Mouse (Mus musculus) urinary bladder, postnatal 14 days (tissue): ENCODE measurements around the gene Slc2a8.

Experiments used
- DNase-seq: peaks from one replicate; pipeline ENCODE4 v3.0.0; 2021; ENCODE audit warnings: low spot score

Slc2a8 gene

DNA sequence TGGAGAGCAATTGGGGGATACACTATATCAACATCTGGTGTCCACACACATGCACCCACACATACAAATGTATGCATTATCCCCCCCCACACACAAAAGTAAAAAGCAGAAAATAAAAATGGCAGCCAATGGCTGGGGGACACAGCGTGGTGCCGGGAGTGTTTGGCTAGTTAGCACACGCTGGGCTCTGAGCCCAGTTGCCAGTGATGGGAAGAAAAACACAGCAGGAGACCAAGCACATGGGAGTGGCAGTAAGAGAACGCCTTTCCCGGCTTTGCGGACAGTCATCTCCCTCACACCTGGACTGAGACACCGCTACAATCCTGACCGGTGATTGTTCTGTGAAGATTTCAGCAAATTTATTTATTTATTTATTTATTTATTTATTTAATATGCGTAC, 10.6 kb downstream of the Slc2a8 start:
- no peak for DNase-seq

DNA sequence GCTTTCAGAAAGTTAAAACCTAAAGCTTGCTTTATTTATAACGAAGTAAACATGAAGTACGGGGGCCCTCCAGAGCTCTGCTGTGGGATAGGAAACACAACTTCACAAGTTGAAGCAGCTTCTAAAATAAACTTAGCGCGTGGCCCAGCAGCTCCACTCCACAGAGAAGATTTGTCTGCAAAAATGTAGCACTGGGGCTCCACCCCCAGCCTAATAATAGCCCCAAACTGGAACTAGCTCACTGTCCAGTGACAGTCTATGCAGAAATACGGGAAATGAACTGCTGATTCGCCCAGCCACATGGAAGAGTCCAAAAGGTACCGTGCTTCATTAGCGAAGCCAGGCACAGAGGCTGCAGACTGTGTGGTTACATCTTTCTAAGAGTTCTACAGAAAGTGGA, 12.6 kb downstream of the Slc2a8 start:
- no peak for DNase-seq

DNA sequence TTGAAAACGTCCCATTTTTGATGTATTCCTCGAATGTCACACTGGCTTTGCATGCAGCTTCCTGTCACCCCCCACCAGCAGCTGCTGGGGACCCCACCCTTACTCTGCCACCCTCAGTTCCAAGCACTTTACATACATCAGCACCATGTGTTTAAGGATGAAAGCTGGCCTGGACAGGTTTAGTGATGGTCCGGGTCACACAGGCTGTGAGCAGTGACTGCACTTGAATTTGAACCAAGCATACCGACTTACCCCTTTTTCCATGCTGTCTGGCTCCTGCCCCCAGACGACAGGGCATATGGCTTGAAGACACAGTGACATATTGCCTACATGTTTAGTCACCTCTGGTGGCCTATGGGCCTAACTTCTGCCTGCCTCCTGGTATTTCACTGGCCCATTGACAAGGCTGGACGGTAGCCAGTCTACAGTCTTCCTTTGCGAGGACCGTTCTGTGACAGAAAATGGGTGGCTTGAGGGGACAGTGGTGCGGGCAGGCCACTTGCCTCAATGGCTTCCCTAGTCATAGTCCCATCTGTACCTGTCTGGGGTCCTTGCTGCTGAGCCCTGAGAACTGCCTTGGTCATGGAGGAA, 13.8 kb downstream of the Slc2a8 start:
- no peak for DNase-seq

DNA sequence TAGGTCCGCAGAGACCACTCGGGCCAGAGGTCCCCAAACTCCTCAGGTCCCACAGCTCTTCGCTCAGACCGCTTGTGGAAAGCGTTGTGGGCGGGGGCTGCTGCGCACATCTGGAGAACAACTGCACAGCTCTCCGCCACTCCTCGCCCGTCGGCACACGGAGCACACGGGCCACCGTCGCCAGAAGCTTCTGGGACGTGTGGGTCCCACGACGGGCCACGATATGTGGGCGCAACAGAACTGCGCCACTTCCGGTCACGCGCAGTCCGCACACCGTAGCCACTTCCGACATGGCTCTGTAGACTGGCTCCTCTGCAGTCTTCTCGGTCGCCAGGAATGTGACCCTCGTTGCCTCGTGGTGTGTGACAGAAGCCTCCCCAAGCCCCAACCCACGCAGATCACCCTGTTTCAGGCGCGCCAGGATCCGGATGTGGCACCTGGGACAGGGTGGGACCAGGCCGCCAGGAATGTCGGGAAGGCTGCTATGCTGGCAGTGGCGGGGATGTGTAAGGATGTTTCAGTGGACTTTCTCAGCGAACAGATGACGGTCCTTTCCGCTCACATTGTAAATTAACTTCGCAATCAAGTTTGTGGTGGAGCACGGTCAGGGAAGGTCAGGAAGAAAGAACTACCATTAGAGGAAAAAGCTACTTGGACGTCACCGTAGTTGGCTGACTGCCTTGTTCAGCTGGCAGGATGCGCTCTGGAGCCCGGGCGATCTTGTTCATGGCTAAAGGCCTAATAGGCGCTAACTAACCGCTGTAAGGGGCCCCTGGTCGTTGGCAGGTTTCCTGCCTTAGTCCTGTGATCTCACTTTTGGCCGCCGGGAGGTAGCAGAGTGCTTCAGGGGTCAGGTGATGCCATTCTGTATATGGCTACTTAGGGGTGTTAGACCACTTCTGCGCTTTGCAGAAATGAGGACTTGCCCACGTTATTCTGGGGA, 14.9 kb downstream of the Slc2a8 start:
- peak; percentile 83 for DNase-seq

DNA sequence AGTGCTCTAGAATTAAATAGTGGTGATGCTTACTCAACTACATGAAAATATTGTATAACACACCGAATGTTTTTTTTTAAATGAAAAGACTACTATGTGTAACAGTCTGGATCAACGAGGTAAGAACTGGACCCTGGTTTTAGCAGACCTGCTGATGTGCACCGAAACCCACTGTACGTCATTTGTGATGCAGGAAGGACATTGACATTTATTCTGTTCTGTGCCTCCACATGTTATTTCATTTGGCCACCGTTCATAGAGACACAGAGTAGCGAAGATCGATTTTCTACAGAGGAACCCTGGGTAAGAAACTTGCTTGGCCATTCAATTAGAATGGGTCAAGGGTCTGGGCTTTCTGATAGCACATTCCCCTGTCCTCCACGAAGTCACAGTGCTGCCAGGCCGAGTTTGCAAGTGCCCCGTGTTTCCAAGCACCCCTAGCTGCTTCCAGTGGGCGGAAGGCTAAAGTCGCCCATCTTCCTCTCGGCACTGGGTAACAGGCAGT, 15.6 kb downstream of the Slc2a8 start:
- DNase-seq = no peak

- no peak for DNase-seq
Measured at GRCm38 (mm10) chr2:32965511-32966183, 16.2 kb downstream of the Slc2a8 start.

DNA sequence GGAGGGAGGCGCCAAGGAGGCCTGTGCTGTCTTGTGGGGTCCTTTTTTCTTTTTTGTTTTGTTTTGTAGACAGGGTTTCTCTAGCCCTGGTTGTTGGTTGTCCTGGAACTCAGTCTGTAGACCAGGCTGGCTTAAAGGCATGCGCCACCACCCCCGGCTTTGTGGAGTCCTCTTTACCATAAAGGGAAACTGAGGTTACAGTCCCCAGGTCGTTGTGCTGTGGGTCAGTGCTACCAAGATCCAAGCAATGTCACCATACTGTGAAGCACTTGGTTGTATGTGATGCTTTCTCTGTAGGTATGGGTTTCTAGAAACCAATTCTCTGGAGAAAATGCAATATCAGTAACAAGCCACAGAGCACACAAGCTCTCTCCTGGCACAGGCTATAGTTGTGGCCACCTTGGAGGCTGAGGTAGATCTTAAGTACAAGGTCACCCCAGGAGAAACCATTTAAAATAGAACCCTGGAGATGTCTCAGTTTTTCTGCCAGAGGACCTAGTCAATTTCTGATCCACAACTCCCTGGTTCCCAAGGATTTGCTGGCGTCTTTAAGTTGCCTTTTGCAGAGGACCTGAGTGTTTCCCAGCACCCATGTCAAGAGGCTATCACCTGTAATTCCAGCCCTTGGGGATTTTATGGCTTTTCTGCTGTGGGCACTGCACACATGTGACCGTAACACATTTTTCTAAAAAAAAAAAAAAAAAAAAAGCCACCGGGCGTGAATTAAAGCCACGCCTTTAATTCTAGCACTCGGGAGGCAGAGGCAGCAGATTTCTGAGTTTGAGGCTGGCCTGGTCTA, 17.0 kb downstream of the Slc2a8 start:
- DNase-seq = no peak

- DNase-seq = no peak
Measured at GRCm38 (mm10) chr2:32963981-32964380, 17.9 kb downstream of the Slc2a8 start.

DNA sequence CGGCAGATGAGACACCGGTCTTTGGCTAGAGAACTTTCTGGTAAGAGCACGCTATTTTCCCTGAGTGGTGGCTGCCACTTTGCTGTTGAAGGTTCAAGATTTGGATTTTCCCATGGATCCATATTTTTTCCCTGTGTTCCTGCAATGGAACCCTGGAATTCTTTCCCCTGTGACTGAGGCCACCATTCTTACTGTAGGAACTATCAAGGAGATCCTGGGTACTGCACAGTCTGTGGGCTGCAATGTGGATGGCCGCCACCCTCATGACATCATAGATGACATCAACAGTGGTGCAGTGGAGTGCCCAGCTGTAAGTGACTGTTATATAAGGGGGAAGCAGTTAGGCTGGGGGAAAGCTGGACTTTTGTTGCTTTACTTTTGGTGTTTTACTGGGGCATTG, 18.3 kb downstream of the Slc2a8 start:
- DNase-seq = no peak

DNA sequence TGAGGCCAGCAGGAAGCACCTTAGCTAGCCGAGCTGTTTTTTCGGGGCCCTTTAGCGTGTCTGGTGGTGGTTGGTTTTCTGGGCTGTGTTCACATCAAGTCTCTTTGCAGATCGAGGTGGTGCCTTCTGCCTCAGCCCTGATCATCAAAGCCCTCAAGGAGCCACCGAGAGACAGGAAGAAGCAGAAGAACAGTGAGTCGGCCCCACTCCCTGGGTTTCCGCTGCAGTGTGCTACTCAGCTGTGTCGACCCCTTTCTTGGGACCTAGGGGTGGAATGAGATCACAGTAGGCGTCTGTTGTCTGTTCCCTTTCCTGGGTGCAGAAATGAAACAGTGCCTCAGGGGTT, 19.0 kb downstream of the Slc2a8 start:
- DNase-seq = no peak

DNA sequence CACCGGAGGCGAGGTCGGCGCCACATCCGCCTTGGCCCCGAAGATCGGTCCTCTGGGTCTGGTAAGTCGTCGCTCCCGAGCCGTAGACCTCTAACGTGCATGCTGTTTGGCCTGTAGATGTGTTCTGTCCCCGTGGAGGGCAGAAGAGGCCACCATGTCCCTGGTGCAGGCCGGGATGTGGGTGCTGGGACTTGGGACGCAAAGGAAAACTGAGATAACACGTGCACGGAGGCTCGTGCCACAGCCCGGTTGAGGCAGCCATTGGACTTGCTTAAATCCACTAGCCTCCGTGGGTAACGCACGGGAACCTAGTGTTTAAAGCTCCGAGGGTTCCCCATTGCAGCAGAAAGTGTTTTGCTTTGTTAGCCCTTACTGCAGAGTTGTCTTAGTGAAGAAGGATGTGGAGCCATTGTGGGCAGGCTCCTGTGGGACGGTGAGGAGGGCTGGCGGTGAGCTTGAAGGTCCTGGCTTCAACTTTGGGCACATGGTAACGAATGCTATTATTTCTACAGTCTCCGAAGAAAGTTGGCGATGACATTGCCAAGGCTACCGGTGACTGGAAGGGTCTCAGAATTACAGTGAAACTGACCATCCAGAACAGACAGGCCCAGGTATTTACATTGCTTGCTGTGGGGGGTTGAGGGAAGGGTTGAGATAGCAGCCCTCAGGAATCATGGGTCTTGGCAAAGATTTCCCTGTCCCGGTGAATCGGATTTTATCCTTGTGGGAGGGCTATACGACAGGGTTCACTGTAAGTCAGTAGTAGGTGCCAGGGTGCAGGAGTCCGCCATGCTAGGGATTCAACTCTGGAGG, 19.6 kb downstream of the Slc2a8 start:
- peak; percentile 28 for DNase-seq

DNA sequence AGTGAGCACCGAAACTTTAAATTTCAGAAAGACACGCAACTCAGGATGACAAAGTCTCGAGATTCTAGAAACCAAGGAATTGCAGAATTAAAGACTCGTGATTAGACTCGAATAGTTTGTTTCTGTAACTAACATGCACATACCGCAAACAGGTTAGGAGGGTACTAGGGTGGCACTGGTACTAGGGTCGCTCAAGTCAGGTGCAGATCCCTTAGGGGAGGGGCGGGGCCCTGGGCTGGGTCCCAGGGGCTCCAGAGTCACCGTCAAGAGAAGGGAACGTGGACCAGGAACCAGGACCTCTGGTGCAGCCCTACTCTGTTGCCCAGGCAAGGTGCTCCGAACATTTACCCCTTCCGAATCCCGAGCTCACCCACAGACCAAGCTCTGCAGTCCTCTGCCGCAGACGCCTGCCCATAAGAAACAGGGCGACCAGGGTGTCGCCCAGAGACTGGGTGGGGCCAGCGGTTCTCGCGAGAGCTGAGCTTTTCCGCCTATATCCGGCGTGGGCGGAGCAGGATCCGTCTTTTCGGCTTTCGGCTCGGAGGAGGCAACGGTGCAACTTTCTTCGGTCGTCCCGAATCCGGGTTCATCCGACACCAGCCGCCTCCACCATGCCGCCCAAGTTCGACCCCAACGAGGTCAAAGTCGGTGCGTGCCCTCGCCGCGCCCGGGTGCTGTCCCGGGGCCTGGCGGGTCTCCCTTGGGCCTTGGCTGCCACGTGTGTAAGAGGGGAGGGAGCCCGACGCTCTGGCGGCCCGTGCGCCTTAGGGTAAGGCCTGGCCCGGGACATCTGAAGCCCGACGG, 20.5 kb downstream of the Slc2a8 start, which contains the start of the genes Rpl12 and Lrsam1:
TSS of gene Rpl12 (plus strand) at position 368 of the 804 bp plus-strand sequence.
TSS of gene Lrsam1 (minus strand) at position 423 of the 804 bp plus-strand sequence.
- peak; percentile 96 for DNase-seq

- no peak for DNase-seq
Measured at GRCm38 (mm10) chr2:32960273-32960672, 21.6 kb downstream of the Slc2a8 start.

DNA sequence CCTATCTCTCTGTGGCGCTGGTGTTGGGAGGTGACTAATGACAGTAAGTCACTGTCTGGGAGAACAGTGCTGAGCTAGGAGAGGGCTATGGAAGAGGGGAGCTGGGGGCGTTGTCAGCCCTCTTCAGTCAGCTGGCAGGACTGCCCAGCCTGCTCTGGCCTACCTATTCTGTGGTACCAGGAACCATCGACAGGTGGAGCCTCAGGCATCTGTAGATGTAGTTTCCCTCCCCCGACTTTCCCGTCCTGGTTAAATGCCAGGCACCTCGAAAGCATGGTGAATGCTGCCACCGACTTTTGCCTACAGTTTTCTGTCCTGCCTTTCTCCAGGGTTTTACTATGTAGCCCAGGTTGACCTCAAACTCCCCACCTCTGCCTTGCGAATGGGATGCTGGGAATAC, 24.5 kb downstream of the Slc2a8 start:
- DNase-seq = peak; percentile 32

DNA sequence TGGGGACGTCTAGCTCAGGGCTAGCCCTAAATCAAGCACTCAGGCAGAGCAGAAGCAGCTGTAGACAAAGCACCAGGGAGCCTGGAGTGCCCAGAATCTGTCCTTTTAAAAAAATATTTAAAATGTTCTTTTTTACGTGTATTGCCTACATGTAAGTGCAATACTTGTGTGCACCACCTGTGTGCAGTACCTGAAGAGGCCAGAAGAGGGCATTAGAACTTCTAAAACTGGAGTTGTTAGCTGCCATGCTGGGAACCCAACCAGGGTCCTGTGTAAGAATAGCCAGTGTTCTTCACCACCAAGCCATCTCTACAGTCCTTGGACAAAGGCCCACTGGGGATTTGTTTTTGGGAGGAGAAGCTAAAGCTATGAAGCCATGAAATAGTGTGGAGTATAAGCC, 27.3 kb downstream of the Slc2a8 start:
- DNase-seq = no peak

DNA sequence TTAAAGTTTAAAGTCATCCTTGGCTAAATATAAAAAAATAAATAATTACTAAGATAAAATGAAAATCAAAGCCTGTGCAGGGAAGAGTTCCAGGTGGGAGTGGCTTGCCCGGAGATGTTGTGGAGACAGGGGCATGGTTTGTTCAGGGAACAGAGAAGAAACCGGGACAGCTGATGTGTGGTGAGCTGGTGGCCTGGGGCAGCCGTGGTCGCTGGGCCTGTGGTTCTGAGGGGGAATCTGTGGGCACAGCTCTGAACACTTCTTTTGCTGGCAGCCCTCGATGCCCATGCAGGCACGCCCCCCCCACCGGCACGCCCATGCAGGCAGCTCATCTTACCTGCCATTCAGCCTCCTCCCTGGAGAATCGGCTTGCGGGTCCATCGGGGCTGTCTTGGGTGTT, 34.4 kb downstream of the Slc2a8 start:
- DNase-seq = no peak

DNA sequence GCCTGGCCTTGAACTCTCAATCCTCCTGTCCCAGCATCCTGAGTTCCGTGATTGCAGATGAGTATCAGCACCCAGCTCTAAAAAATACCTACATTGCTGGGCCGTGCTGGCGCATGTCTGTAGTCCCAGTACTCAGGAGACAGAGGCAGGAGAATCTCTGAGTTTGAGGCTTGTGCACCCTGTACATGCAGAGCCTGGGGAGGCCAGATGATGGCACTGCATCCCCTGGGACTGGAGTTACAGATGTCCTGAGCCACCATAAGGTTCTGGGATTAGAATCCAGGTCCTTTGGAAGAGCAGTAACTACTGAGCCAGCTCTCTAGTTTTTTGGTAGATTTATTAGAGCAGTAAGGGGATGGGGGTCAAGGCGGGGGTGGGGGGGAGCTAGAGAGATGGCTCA, 41.4 kb downstream of the Slc2a8 start:
- DNase-seq = no peak

DNA sequence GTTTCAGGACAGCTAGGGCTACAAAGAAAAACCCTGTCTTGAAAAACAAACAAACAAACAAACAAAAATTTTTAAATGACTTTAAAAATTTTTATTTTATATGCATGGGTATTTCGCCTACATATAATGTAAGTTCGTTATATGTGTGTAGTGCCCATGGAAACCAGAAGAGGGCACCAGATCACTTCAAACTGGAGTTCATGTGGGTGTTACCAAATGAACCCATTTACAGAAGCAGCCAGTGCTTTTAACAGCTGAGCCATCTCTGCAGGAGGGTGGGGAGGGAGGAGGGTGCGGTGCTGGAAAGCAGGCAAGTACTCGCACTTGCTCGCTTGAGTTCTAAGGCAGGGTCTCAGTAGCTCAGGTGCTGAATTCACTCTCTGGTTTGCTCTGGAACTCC, 42.5 kb downstream of the Slc2a8 start:
- DNase-seq = peak; percentile 52

- no peak for DNase-seq
Measured at GRCm38 (mm10) chr2:32938741-32939140, 43.1 kb downstream of the Slc2a8 start.

GRCm38 (mm10) chr2:32931730-32932129, 50.2 kb downstream of the Slc2a8 start:
- DNase-seq = no peak
